Mouse (Mus musculus): Measurements from ENCODE around the gene Cpne5.

The Cpne5 gene

DNA sequence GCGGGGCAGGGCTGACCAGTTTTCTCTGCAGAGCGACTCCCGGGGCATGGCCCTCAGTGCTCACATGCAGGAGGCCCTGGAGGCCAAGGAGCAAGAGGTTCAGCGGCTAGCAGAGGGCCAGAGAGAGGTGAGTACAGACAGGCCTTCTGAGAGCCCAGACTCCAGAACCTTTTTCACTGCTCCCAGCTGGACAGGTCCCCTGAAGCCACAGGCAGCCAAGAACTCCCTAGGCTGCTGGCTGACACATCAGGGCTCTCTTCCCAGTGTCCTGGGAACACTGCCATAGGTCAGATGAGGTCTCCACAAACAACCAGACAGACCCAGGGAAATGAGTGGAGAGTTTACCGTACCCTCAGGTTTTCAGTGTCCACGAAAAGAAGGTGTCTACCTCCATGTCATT lies 101.7 kb downstream of the Cpne5 start:
- peak; percentile 77 for DNase-seq (ENCODE audit: low spot score)

DNA sequence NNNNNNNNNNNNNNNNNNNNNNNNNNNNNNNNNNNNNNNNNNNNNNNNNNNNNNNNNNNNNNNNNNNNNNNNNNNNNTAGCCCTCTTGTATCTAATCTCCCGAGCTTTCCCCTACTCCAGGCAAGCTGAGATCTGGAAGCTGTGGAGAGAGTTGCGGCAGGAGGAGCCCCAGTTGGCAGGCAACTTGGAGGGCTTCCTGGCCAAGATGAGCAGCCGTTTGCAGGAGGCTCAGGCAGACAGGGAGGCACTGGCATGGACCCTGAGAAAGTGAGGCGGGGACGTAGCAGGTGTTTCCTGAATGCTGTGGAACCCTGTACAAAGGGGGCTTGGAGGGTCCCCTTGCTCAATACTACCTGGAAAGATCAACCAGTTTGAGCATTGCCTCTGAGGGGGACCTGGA lies 102.9 kb downstream of the Cpne5 start:
- no peak for DNase-seq (ENCODE audit: low spot score)

GRCm38 (mm10) chr17:29129341-29129740 lies 108.6 kb downstream of the Cpne5 start:
- DNase-seq (ENCODE audit: low spot score) = no peak

- peak; percentile 27 for DNase-seq (ENCODE audit: low spot score)
These were observed 111.4 kb downstream of the Cpne5 start for GRCm38 (mm10) chr17:29126561-29126960.

- peak; percentile 30 for DNase-seq (ENCODE audit: low spot score)
These were observed 114.3 kb downstream of the Cpne5 start for GRCm38 (mm10) chr17:29123578-29124174.

- peak; percentile 48 for DNase-seq (ENCODE audit: low spot score)
These were observed 115.2 kb downstream of the Cpne5 start for GRCm38 (mm10) chr17:29122817-29123216.

DNA sequence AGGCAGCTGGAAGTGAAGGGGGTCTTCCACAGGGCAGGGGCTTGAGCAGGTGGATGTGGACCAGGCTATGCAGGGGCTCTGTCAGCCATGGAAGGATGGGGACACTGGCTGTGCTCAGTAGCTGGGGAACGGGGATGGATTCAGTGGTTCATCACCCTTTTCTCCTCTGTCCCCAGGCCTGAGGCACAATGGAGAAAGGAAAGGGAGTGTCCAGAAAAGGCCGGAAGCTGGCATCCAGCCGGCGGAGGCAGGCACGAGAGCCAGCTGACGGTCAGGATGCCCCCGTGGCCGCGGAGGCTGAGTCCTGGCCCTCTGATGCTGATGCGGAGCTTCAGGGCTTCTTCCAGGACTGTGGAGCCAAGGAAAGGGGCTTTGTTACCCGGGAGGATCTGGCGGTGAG lies 117.3 kb downstream of the Cpne5 start:
- peak; percentile 53 for DNase-seq (ENCODE audit: low spot score)

DNA sequence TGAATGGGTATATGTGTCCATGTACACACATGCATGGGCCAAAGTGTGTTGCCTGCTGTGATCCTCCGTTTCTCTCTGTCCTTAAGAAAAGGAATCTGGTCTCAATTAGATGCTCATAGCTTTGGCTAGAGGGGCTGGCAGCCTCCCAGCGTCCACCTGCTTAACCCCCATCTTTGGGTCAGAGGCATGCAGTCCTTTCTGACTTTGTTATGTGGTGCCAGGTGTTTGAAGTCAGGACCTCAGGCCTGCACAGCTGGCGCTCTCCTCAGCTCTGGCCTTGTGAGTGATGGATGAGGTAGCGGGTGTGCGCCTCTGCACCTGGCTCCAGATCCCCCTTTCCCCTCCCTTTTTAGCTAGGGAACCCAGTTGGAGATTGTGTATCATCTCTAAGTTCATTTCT lies 119.9 kb downstream of the Cpne5 start:
- peak; percentile 56 for DNase-seq (ENCODE audit: low spot score)

- peak; percentile 26 for DNase-seq (ENCODE audit: low spot score)
These were observed 120.8 kb downstream of the Cpne5 start for GRCm38 (mm10) chr17:29117006-29117648.

- DNase-seq (ENCODE audit: low spot score) = peak; percentile 39
These were observed 121.9 kb downstream of the Cpne5 start for GRCm38 (mm10) chr17:29116023-29116422.

- DNase-seq (ENCODE audit: low spot score) = peak; percentile 33
These were observed 124.2 kb downstream of the Cpne5 start, which contains the start of gene Rab44 for GRCm38 (mm10) chr17:29113591-29114352. Gene Rab44 (plus strand): TSS chr17:29114145.

DNA sequence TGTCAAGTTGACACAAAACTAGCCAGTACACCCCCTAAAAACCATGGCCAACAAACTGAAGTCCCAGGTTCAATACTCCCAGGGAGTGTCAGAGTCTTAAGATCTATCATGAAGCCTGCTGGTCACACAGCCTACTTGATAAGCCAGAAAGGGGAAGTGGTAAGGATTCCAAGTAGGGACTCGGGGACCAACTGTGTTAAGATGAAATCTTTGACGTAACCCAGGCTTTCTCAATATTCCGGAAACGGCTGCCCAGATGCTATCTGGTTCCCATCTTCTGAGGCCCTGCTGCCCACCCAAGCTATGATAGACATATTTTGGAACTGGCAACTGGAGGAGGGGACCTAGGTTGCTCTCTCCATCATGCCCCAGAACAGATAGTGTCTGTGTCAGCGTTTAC lies 126.6 kb downstream of the Cpne5 start:
- DNase-seq (ENCODE audit: low spot score) = peak; percentile 16

DNA sequence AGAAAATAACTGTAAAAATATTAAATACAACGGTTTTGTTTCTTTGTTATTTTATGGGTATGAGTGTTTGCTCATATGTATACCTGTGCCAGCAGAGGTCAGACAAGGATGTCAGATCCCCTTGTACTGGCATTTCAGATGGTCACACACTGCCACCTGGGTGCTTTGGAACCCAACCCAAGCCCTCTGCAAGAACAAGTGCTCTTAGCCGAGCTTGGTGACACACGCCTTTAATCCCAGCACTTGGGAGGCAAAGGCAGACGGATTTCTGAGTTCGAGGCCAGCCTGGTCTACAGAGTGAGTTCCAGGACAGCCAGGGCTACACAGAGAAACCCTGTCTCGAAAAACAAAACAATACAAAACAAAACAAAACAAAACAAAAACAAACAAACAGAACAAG lies 127.6 kb downstream of the Cpne5 start:
- DNase-seq (ENCODE audit: low spot score) = peak; percentile 31

Data from testis, postnatal 10 days (tissue).